Mouse (Mus musculus) embryonic facial prominence, embryonic 11.5 days (tissue): ENCODE data around the gene Dnah6. TPM values are rescaled to one million over a fixed set of nuclear protein-coding genes. Genes with fewer than 3 reads are reported as not detected.

Experiments used
- ATAC-seq: fragments of 200-750 bp; cut with Nextera tagmentation; replicated peaks from 2 replicates; pipeline ENCODE4 v1.8.0; 2017; ENCODE audit warnings: low read depth; ENCODE audit not compliant: insufficient number of reproducible peaks, low FRiP score, low TSS enrichment
- DNase-seq: peaks from one replicate; pipeline ENCODE4 v3.0.0-alpha.2; 2015; ENCODE audit warnings: low spot score
- H3K27ac ChIP-seq: fragments of 300-500 bp; sonication (generic); replicated peaks from 2 replicates; pipeline ENCODE4 v1.5.1; 2014; ENCODE audit warnings: mild to moderate bottlenecking, low read depth, low read length, control low read depth
- H3K27me3 ChIP-seq: fragments of 300-500 bp; sonication (generic); 2 replicates; pipeline ENCODE4 v1.6.1; 2014; ENCODE audit warnings: mild to moderate bottlenecking, low read length, moderate library complexity, mixed read lengths; ENCODE audit not compliant: control insufficient read depth, insufficient read depth
- H3K36me3 ChIP-seq: fragments of 300-500 bp; sonication (generic); replicated peaks from 2 replicates; pipeline ENCODE4 v1.6.1; 2014; ENCODE audit warnings: low read depth, mild to moderate bottlenecking, low read length, moderate library complexity, mixed read lengths; ENCODE audit not compliant: control insufficient read depth, insufficient read depth
- H3K4me1 ChIP-seq: fragments of 300-500 bp; sonication (generic); 2 replicates; pipeline ENCODE4 v1.6.1; 2014; ENCODE audit warnings: low read length, mixed read lengths; ENCODE audit not compliant: control insufficient read depth, insufficient read depth
- H3K4me2 ChIP-seq: fragments of 300-500 bp; sonication (generic); 2 replicates; pipeline ENCODE4 v1.6.1; 2014; ENCODE audit warnings: low read depth, mild to moderate bottlenecking, control low read depth, low read length, moderate library complexity
- H3K4me3 ChIP-seq: fragments of 300-500 bp; sonication (generic); 2 replicates; pipeline ENCODE4 v1.5.1; 2014; ENCODE audit warnings: low read depth, low read length, control low read depth
- H3K9ac ChIP-seq: fragments of 300-500 bp; sonication (generic); replicated peaks from 2 replicates; pipeline ENCODE4 v1.6.1; 2014; ENCODE audit warnings: mild to moderate bottlenecking, control low read depth, low read length
- H3K9me3 ChIP-seq: fragments of 300-500 bp; sonication (generic); replicated peaks from 2 replicates; pipeline ENCODE4 v1.6.1; 2016; ENCODE audit warnings: mild to moderate bottlenecking, low read length, inconsistent platforms, mixed read lengths; ENCODE audit not compliant: control insufficient read depth
- WGBS: fragments of 180-500 bp; shearing (Covaris S2); extraction: QIAGEN DNeasy Blood & Tissue Kit; methylation state at CpG from one replicate; pipeline ENCODE4 v1.1.7; 2014; 5-methylcytosine and 5-hydroxymethylcytosine counted together
- polyA plus RNA-seq: library from polyadenylated mRNA; unstranded; fragments of >200 nt; fragmentation: Nextera tagmentation; extraction: Ambion mirVana; gene quantifications from 2 replicates; pipeline ENCODE4 v1.2.1, GENCODE M21; 2014

The Dnah6 gene
- polyA plus RNA-seq, 1 experiment from 2014 or later = 0.04 TPM

GRCm38 (mm10) chr6:72971074-72971473 lies 250.4 kb downstream of the Dnah6 start:
- DNase-seq = no peak
- WGBS = 74% methylated on average over 3 of the region's 3 CpGs
- ATAC-seq = no peak

GRCm38 (mm10) chr6:72969787-72970186 lies 251.7 kb downstream of the Dnah6 start:
- Histone ChIP-seq H3K27ac (no peak overlapping the region), H3K36me3 (no peaks in the 10 kb centered on the region), H3K4me3 (no peak overlapping the region), H3K9ac (no peak overlapping the region), H3K27me3 (no peaks in the 10 kb centered on the region), H3K4me2 (no peak overlapping the region), H3K4me1 (no peaks in the 10 kb centered on the region), H3K9me3 (no peaks in the 10 kb centered on the region)
- WGBS = 40% methylated on average over 3 of the region's 3 CpGs
- ATAC-seq (no peak), DNase-seq (no peak)

More at GRCm38 (mm10) chr6:72971074-72971473, 250.4 kb downstream of the Dnah6 start:
- Histone ChIP-seq H3K9me3 (no peaks in the 10 kb centered on the region), H3K4me1 (no peaks in the 10 kb centered on the region), H3K4me3 (no peak overlapping the region), H3K36me3 (no peaks in the 10 kb centered on the region), H3K4me2 (no peak overlapping the region), H3K27me3 (no peaks in the 10 kb centered on the region), H3K9ac (no peak overlapping the region), H3K27ac (no peak overlapping the region)

Other genes starting within 250 kb of the Dnah6 start
- 177 and 194 TPM in 2 replicates for gene Suclg1, start 26.7 kb upstream of the Dnah6 start, polyA plus RNA-seq
- gene 4931417E11Rik, start 248.0 kb upstream of the Dnah6 start, polyA plus RNA-seq = not detected in 2 replicates